Mouse (Mus musculus) C2C12 (cell line): Measurements from ENCODE around the gene Gsto2.

Experiments
- CTCF ChIP-seq: IDR thresholded peaks from one replicate; pipeline ENCODE4 v1.5.1; 2011; ENCODE audit not compliant: control insufficient read depth, insufficient read depth, insufficient read length
- MAX ChIP-seq: IDR thresholded peaks from one replicate; pipeline ENCODE4 v1.6.1; 2011; ENCODE audit warnings: mild to moderate bottlenecking, control low read depth
- USF1 ChIP-seq: IDR thresholded peaks from one replicate; pipeline ENCODE4 v1.6.1; 2011; ENCODE audit warnings: low read depth, mild to moderate bottlenecking, control low read depth, moderate library complexity

DNA sequence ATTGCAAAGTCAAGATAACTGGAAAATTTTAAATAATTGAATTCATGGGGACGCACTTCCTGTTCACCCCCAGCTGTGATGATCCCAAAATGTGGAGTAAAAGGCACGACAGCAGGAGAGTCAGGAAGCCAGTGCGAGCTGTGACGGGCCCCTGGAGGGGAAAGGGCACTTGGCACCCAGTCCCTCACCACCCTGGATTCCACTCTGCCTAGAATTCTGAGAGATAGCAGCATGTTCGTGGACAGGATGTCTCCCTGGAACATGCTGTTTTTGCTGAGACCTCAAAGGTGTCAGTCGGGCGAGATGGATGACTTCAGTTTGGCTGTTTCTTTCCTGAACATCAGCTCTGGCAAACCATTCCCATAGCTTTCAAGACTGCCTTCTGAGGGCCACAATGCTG lies 60.5 kb downstream of the Gsto2 start:
- TF ChIP-seq CTCF (no peak), MAX (no peak), USF1 (no peak)
